Mouse (Mus musculus): Measurements from ENCODE around the gene Acin1. TPM values are rescaled to one million over a fixed set of nuclear protein-coding genes. Genes with fewer than 3 reads are reported as not detected.

The Acin1 gene
- polyA plus RNA-seq, 1 experiment from 2014 or later = 150 TPM

GRCm38 (mm10) chr14:54597084-54597483 is 89.6 kb downstream of the Acin1 start:
- no peaks in the 10 kb centered on the region for H3K9me3 ChIP-seq (ENCODE audit: control insufficient read depth, low read length)
- no peak overlapping the region for H3K9ac ChIP-seq (replicated peaks; ENCODE audit: low read depth, low read length)
- H3K4me3 ChIP-seq (replicated peaks; ENCODE audit: low read length) = no peak overlapping the region
- no peaks in the 10 kb centered on the region for H3K36me3 ChIP-seq (ENCODE audit: control insufficient read depth, insufficient read depth)
- H3K27ac ChIP-seq (ENCODE audit: low read length) = no peak overlapping the region
- H3K27me3 ChIP-seq (replicated peaks; ENCODE audit: control insufficient read depth, insufficient read depth, low read length) = no peaks in the 10 kb centered on the region
- no peak for ATAC-seq
- no peak overlapping the region for H3K4me2 ChIP-seq (ENCODE audit: low read length)
- peaks cover under 1% of the 10 kb centered on the region for H3K4me1 ChIP-seq (replicated peaks; ENCODE audit: control insufficient read depth, insufficient read depth, low read length)
- 80% methylated on average over 7 of the region's 7 CpGs for WGBS

GRCm38 (mm10) chr14:54594631-54595414 is 91.9 kb downstream of the Acin1 start:
- H3K27me3 ChIP-seq (replicated peaks; ENCODE audit: control insufficient read depth, insufficient read depth, low read length) = no peaks in the 10 kb centered on the region
- 0 out of 2 replicates have a peak overlapping the region, but pooled peaks have one; percentile 8 for H3K4me2 ChIP-seq (ENCODE audit: low read length)
- ATAC-seq = peak; percentile 54
- no peak overlapping the region for H3K9ac ChIP-seq (replicated peaks; ENCODE audit: low read depth, low read length)
- H3K27ac ChIP-seq (ENCODE audit: low read length) = peak overlapping the region; percentile 25; the same call in 1 of the 2 replicates
- no peaks in the 10 kb centered on the region for H3K9me3 ChIP-seq (ENCODE audit: control insufficient read depth, low read length)
- no peaks in the 10 kb centered on the region for H3K36me3 ChIP-seq (ENCODE audit: control insufficient read depth, insufficient read depth)
- no peak overlapping the region for H3K4me3 ChIP-seq (replicated peaks; ENCODE audit: low read length)
- no peaks in the 10 kb centered on the region for H3K4me1 ChIP-seq (replicated peaks; ENCODE audit: control insufficient read depth, insufficient read depth, low read length)
- 63% methylated on average over 28 of the region's 28 CpGs for WGBS

- Histone ChIP-seq H3K36me3 (ENCODE audit: control insufficient read depth, insufficient read depth) (no peaks in the 10 kb centered on the region), H3K27me3 (replicated peaks; ENCODE audit: control insufficient read depth, insufficient read depth, low read length) (no peaks in the 10 kb centered on the region), H3K27ac (ENCODE audit: low read length) (no peak overlapping the region), H3K9me3 (ENCODE audit: control insufficient read depth, low read length) (no peaks in the 10 kb centered on the region), H3K4me2 (ENCODE audit: low read length) (no peak overlapping the region), H3K4me1 (replicated peaks; ENCODE audit: control insufficient read depth, insufficient read depth, low read length) (no peaks in the 10 kb centered on the region), H3K9ac (replicated peaks; ENCODE audit: low read depth, low read length) (no peak overlapping the region), H3K4me3 (replicated peaks; ENCODE audit: low read length) (no peak overlapping the region)
- ATAC-seq = no peak
- WGBS = 85% methylated on average over 3 of the region's 3 CpGs
These were observed 92.7 kb downstream of the Acin1 start for GRCm38 (mm10) chr14:54594055-54594454.

- no peak for ATAC-seq
- H3K9ac ChIP-seq (replicated peaks; ENCODE audit: low read depth, low read length) = no peak overlapping the region
- H3K27ac ChIP-seq (ENCODE audit: low read length) = no peak overlapping the region
- no peak overlapping the region for H3K4me3 ChIP-seq (replicated peaks; ENCODE audit: low read length)
- H3K9me3 ChIP-seq (ENCODE audit: control insufficient read depth, low read length) = no peaks in the 10 kb centered on the region
- H3K4me1 ChIP-seq (replicated peaks; ENCODE audit: control insufficient read depth, insufficient read depth, low read length) = no peaks in the 10 kb centered on the region
- H3K27me3 ChIP-seq (replicated peaks; ENCODE audit: control insufficient read depth, insufficient read depth, low read length) = no peaks in the 10 kb centered on the region
- no peaks in the 10 kb centered on the region for H3K36me3 ChIP-seq (ENCODE audit: control insufficient read depth, insufficient read depth)
- H3K4me2 ChIP-seq (ENCODE audit: low read length) = no peak overlapping the region
- 54% methylated on average over 10 of the region's 10 CpGs for WGBS
These were observed 94.3 kb downstream of the Acin1 start for GRCm38 (mm10) chr14:54592319-54592934.

MicroRNAs encoded within 50 kb of the gene (microRNA counts, 519-probe panel; counts per million panel counts)
- not detected for microRNA mmu-miR-686

Small RNAs within 50 kb of the gene (microRNA-seq; reads per million reads assigned to microRNA genes)
- gene Mir686 (not detected), gene Mir6948 (not detected)

Other genes with a start within 250 kb of the Acin1 start
- gene Lrp10, start 222.8 kb downstream of the Acin1 start, polyA plus RNA-seq (2015; fragmentation: Nextera tagmentation; extraction: Ambion mirVana) = 30.8 and 34.3 TPM in 2 replicates
- gene Rem2, start 210.8 kb downstream of the Acin1 start, polyA plus RNA-seq (2015; fragmentation: Nextera tagmentation; extraction: Ambion mirVana) = 21.0 and 27.7 TPM in 2 replicates
- 105 and 108 TPM in 2 replicates for gene Prmt5, start 169.4 kb downstream of the Acin1 start, polyA plus RNA-seq (2015; fragmentation: Nextera tagmentation; extraction: Ambion mirVana)
- 25.9 and 29.2 TPM in 2 replicates for gene Haus4, start 132.3 kb downstream of the Acin1 start, polyA plus RNA-seq (2015; fragmentation: Nextera tagmentation; extraction: Ambion mirVana)
- 8.1 and 8.2 TPM in 2 replicates for gene Ajuba, start 109.4 kb downstream of the Acin1 start, polyA plus RNA-seq (2015; fragmentation: Nextera tagmentation; extraction: Ambion mirVana)
- 6.9 and 8.3 TPM in 2 replicates for gene 4931414P19Rik, start 80.9 kb downstream of the Acin1 start, polyA plus RNA-seq (2015; fragmentation: Nextera tagmentation; extraction: Ambion mirVana)
- gene Psmb5, start 68.9 kb downstream of the Acin1 start, polyA plus RNA-seq (2015; fragmentation: Nextera tagmentation; extraction: Ambion mirVana) = 399 and 428 TPM in 2 replicates
- not detected in 2 replicates for gene Psmb11, start 65.5 kb downstream of the Acin1 start, polyA plus RNA-seq (2015; fragmentation: Nextera tagmentation; extraction: Ambion mirVana)
- gene Gm17606, start 46.0 kb downstream of the Acin1 start, polyA plus RNA-seq (2015; fragmentation: Nextera tagmentation; extraction: Ambion mirVana) = 1.4 TPM in 1 of 2 replicates, not detected in the other
- 5.1 and 8.1 TPM in 2 replicates for gene Cdh24, start 45.6 kb downstream of the Acin1 start, polyA plus RNA-seq (2015; fragmentation: Nextera tagmentation; extraction: Ambion mirVana)
- 72.8 and 76.3 TPM in 2 replicates for gene 1700123O20Rik, start 715 bp downstream of the Acin1 start, polyA plus RNA-seq (2015; fragmentation: Nextera tagmentation; extraction: Ambion mirVana)
- 0.14 and 0.16 TPM in 2 replicates for gene Gm29776, start 11.9 kb upstream of the Acin1 start, polyA plus RNA-seq (2015; fragmentation: Nextera tagmentation; extraction: Ambion mirVana)
- gene Cebpe, start 25.2 kb upstream of the Acin1 start, polyA plus RNA-seq (2015; fragmentation: Nextera tagmentation; extraction: Ambion mirVana) = not detected in 2 replicates
- 8.7 and 8.9 TPM in 2 replicates for gene Slc7a8, start 95.0 kb upstream of the Acin1 start, polyA plus RNA-seq (2015; fragmentation: Nextera tagmentation; extraction: Ambion mirVana)
- gene Rnf212b, start 127.2 kb upstream of the Acin1 start, polyA plus RNA-seq (2015; fragmentation: Nextera tagmentation; extraction: Ambion mirVana) = not detected in 2 replicates
- gene Homez, start 184.0 kb upstream of the Acin1 start, polyA plus RNA-seq (2015; fragmentation: Nextera tagmentation; extraction: Ambion mirVana) = 12.1 and 13.4 TPM in 2 replicates
- gene Ppp1r3e, start 190.6 kb upstream of the Acin1 start, polyA plus RNA-seq (2015; fragmentation: Nextera tagmentation; extraction: Ambion mirVana) = 1.7 and 2.6 TPM in 2 replicates
- 3.5 TPM in 2 replicates for gene Bcl2l2, start 196.4 kb upstream of the Acin1 start, polyA plus RNA-seq (2015; fragmentation: Nextera tagmentation; extraction: Ambion mirVana)
- gene Gm20521, start 196.5 kb upstream of the Acin1 start, polyA plus RNA-seq (2015; fragmentation: Nextera tagmentation; extraction: Ambion mirVana) = not detected in 2 replicates
- 122 and 150 TPM in 2 replicates for gene Pabpn1, start 205.6 kb upstream of the Acin1 start, polyA plus RNA-seq (2015; fragmentation: Nextera tagmentation; extraction: Ambion mirVana)
- 128 and 185 TPM in 2 replicates for gene Slc22a17, start 226.2 kb upstream of the Acin1 start, polyA plus RNA-seq (2015; fragmentation: Nextera tagmentation; extraction: Ambion mirVana)
- 24.2 and 28.7 TPM in 2 replicates for gene Efs, start 239.2 kb upstream of the Acin1 start, polyA plus RNA-seq (2015; fragmentation: Nextera tagmentation; extraction: Ambion mirVana)
- 0.46 and 0.53 TPM in 2 replicates for gene Il25, start 245.8 kb upstream of the Acin1 start, polyA plus RNA-seq (2015; fragmentation: Nextera tagmentation; extraction: Ambion mirVana)
- gene Cmtm5, start 249.3 kb upstream of the Acin1 start, polyA plus RNA-seq (2015; fragmentation: Nextera tagmentation; extraction: Ambion mirVana) = 3.7 and 4.0 TPM in 2 replicates